Mouse (Mus musculus): Measurements from ENCODE around the gene Col27a1.

Gene Col27a1

DNA sequence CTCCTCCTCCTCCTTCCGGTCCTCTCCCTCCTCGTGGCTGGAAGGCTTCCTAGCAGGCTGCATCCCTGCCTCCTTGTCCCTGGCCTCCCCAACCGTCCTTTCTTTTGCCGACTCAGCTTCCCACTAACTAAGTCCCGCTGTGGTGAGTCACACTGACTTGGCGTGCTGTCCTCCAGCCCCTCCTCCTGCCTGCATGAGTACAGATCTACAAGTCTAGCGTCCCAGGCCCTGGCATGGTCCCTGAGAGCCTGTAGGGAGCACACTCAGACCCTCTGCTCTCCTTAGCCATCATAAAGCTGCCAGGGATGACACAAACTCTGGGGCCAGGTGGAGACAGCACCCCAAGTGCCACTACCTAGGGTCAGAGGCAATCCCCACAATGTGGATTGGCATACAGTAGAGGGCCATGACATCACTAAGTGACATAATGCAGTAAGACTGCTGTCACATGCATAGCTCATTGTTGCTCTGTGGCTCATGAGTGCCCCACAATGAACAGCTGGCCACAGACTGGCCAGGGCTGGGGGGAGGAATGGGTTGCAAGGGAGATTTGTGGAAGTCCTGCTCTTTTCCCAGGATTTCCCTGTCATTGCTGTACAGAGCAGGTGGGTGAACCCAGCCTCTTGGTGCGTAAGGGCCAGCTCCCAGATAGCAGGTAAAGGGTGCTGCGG, 102.4 kb downstream of the Col27a1 start:
- no peak for DNase-seq

DNA sequence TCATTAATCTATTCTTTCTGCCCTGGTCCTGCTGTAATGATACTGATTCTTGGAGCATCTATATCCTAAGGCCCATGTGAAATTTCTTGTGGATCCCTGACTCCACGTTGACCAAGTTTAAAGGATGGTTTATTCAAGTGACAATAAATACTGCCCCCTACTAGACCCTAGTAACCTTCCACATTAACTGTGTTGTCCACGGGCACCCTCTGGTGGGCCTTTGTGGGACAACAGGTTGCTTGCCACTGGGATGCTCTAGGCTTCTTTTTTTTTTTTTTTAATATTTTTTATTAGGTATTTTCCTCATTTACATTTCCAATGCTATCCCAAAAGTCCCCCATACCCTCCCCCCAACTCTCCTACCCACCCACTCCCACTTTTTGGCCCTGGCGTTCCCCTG, 105.8 kb downstream of the Col27a1 start:
- DNase-seq, result peak; percentile 59

DNA sequence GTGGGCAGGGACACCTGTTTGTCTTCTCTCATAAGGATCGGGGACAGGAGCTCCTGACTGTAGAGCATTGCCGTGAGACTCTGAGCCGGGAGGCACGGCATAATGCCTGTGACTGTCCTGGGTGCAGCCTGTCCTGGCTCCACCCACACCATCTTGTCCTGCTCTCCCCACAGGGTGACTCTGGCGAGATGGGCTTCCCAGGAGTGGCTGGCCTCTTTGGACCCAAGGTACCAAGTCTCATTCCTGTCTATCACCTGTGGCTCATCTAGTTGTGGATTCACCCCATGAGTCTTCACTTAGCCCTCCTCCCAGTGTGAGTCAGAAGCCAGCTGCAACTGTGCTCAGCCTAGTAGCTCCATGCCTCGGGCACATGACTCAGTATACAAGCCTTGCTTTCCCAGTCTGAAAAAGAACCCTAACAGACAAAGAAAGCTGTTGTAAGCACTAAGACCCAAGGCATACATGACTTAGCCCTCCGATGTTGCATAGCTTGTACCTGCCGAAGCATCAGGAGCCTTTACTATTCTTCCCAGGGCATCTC, 109.5 kb downstream of the Col27a1 start:
- no peak for DNase-seq

DNA sequence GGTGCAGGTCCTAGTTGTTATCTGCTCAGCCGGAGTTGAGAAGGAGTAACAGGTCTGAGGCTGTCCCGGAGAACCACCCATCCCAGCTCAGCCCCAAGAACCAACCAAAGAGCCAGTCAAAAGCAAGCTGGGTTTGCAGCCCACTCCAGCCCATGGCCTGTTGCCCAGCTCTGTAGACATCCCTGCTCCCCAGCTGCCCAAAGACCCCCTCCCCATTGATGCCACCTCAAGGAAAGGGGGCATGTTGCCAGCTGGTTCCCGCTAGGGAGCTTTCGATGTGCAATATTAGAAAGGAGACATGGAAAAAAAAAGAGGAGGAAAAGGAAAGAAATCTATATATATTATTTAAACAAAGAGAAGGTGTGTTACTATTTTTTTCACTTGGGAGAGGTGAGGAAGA, 119.6 kb downstream of the Col27a1 start:
- no peak for DNase-seq

DNA sequence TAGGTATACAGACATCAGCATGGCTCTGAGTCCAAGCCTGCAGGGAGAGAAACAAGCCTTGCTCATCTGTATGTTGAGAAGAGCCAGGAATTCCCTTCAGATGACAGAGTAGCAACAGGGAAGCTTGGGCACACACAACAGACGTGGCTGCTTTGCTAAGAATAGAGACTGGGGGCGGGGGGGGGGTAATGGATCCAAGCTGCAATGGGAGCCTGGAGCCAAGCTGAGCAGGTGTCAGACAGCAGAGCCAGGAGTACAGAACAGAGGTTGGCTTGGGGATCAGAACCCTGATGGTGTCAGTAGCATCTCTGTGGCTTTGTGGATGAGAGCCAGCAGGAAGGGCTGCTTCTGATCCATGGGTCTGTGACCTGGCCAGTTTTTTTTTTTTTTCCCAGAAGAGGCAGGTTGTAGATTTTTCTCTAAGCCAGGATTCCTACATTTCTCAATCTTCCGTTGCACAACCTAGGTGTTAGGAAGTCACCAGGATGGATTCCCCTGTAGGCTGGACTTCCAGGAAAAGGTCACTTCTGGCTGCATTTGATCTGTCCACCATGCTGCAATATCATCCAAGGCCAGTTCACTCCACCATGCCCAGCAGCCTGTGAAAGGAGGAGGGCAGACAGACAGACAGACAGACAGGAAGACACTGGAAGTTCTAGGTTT, 124.7 kb downstream of the Col27a1 start:
- no peak for DNase-seq

DNA sequence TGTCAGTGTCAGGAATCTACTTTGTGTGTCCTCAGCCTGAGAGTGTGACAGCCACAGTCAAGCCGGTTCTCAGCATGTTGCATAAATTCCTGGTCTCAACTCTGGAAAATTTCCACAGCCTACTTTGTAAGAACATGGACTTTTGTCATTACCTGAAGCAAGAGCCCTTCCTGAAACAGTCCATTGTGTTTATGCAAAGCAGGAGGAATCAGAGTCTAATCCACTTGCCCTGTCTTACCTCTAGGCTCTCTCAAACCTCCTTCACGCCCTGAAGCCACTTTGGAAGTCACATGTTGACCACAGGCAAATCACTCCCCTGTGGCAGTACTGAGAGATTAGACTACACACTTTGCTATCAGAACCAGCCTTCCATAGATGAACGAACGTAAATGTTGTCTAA, 128.7 kb downstream of the Col27a1 start:
- no peak for DNase-seq

DNA sequence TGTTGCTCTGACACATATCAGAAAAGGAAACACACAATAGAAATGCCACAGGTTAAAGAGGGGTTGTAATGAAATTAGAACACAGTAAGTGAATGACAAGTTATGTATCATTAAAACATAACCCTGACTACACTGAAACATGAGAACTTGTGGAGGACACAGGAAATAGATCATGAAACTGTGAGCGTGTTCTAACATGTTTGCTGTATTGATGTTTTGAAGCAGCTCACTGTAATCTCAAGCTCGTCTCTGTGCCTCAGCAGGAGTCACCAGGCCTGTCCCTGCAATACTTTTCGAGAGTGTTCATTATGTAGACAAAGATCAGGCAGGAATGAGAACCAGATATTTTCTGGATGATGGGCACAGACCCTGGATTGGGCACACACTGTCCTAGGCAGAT, 129.8 kb downstream of the Col27a1 start:
- no peak for DNase-seq

DNA sequence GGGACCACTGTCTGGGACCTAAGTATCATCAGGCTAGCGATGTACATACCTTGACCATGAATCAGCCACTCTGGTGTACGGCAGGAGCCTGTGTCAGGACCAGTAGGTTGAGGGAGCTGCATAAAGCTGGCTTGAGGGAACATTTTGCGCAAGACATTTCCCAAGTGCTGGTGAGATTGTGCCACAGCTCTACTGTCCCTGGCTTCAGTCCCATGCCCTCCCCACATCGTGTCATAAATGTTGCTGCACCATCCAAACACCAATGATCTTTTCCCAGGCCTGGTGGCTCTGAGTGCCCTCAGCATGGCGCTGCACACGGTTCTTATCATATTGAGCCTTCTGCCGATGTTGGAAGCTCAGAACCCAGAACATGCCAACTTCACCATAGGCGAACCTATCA, 130.5 kb downstream of the Col27a1 start, which contains the start of gene Orm1:
TSS of gene Orm1 (plus strand) at position 266 of the 400 bp plus-strand sequence.
- DNase-seq, result no peak

DNA sequence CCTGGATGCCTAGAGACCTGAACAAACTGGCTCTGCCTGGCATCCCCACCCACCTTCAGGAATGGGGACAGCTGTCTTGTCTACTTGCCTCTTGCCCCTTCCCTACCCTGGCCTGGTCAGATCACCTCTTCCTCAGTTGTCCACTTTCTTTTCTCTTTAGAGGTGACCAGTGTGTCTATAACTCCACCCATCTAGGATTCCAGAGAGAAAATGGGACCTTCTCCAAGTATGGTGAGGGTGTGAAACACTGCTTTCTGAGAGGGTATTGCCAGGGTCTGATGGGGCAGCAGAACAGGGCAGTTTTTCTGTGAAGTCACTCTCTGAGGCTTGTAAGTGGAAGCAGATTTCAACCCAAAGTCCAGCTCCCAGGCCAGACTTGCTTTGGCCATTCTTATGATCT, 131.5 kb downstream of the Col27a1 start:
- no peak for DNase-seq

DNA sequence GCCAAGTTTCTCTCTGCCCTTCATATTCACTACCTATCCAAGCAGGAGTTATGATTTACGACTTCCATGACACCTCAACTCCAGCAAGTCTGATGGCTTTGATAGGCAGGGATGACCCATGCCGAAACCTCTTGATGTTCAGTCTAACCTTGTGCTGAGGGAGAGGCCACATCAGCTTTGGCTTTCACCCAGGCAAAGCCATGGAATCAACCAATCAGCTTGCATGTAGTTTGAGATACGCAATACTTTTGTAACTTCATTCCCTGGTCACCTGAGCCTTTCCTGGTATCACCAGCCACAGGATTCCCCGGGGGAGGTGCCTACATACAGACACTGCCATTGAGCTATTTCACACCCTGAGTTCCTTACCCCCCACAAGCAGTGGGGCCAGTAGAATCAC, 132.9 kb downstream of the Col27a1 start:
- DNase-seq, result no peak

DNA sequence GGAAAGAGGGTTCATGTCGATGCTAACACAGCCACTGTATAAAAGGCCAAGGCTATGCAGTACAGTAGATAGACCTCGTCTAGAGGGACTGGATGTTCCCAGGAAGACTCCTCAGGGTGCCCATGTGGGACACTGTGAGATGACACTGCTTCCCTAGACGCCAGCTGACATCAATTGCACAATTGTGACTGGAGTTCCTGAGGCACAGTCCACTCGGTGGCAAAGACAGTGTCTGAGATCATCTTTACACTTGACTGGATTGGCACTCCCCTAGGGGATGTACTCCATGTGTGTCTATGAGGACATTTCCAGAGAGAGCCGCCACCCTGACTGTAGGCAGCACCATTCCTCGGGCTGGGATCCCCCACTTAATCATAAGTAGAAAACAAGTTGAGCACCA, 134.7 kb downstream of the Col27a1 start:
- no peak for DNase-seq

DNA sequence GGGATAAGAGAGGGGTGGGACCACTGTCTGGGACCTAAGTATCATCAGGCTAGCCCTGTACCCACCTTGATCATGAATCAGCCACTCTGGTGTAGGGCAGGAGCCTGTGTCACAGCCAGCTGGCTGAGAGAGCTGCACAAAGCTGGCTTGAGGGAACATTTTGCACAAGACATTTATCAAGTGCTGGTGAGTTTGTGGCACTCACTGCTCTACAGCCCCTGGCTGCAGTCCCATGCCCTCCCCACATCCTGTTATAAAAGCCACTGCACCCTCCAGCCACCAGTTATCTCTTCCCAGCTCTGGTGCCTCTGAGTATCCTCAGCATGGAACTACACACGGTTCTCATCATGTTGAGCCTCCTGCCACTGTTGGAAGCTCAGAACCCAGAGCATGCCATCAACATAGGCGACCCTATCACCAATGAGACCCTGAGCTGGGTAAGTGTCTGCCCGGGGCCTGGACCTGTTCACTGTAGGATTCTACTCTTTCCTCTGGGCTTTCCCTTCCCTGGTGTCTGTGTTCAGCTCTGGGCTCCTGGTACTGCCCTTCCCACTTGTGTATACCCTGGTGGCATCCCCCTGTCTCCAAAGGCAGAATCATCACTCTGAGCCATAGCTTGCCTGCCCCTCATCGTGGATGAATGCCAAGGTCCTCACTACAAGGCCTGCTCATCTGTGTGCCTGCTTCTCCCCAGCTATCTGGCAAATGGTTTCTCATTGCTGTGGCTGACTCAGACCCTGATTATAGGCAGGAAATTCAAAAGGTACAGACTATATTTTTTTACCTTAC, 142.3 kb downstream of the Col27a1 start, which contains the start of gene Orm3:
TSS of gene Orm3 (plus strand) at position 286 of the 789 bp plus-strand sequence.
- DNase-seq, result no peak

DNA sequence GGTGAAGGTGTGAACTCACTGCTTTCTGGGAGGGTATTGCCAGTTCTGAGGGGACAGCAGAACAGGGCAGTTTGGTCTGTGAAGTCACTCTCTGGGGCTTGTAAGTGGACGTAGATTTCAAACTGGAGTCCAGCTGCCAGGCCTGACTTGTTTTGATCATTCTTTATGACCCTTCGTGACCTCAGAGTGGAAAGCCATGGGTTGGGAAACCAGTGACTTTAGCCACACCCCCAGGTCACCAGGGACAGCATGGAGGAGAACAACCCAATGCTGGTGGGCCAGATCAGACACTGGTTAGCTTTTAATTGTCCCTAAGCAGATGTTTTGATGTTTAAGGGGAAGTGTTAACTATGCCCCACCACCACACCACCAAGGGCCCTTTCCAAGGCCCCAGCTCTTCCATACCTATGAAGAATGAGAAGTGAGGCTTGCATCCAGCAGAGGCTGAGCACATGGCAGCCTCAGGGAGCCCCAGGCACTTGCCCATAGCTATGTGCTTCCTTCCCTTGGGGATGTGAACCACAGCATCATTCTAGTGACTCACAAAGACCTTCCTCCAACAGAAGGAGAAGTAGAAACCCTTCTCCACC, 143.3 kb downstream of the Col27a1 start:
- DNase-seq, result no peak

DNA sequence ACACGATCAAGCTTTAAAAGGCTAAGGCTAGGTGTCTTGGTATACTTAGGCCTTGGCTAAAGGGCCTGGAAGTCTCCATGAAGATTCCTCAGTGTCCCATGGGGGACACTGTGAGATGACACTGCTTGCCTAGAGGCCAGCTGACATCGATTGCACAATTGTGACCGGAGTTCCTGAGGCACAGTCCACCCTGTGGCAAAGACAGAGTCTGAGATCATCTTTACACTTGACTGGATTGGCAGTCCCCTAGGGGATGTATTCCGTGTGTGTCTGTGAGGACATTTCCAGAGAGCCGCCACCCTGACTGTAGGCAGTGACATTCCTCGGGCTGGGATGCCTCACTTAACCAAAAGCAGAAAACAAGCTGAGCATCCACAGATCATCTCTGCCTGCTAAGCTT, 146.1 kb downstream of the Col27a1 start:
- DNase-seq, result no peak

DNA sequence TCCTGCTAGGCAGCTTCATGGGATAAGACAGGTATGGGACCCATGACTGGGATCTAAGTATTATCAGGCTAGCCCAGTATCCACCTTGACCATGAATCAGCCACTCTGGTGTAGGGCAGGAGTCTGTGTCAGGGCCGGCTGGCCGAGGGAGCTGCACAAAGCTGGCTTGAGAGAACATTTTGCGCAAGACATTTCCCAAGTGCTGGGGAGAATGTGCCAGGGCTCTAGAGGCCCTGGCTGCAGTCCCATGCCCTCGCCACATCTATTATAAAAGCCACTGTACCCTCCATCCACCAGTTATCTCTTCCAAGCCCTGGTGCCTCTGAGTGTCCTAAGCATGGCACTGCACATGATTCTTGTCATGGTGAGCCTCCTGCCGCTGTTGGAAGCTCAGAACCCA, 148.3 kb downstream of the Col27a1 start, which contains the start of gene Orm2:
TSS of gene Orm2 (plus strand) at position 300 of the 400 bp plus-strand sequence.
- DNase-seq, result no peak

DNA sequence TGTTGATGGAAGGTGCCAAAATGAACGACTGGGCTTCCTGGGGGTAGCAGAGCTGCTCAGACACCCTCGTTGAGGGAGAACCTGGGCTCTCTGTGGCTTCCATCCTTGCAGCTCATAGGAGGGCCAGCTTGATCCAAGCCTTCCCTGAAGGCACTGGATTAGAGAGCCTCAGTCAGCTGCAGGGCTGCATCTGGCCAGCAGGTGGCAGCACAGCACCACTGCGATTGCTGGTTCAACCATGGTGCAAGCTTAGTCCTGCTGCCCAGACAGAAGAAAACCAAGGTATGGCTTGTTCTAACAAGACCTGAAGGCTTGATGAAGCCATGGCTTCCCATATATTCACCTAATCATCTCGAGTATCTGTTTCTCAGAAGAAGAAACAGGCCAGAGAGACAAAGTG, 154.8 kb downstream of the Col27a1 start:
- peak; percentile 63 for DNase-seq

DNA sequence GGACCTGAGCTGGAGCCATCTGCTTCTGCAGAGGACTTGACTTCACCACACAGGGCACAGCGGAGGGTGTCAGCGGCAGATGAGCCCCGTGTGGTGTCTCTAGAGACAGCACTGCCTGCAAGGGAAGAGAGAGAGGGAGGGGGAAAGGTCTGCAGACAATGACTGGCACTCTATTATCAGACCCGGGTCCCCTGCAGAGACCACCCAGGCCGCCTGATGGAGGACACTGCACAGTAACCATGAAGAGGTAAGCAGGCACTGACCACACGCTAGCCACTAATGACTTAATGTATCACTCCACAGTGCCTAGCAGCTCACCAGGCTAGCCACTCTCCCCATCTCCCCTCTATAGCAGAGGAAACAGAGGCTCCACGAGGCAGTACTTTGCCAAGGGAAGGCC, 157.1 kb downstream of the Col27a1 start:
- no peak for DNase-seq

DNA sequence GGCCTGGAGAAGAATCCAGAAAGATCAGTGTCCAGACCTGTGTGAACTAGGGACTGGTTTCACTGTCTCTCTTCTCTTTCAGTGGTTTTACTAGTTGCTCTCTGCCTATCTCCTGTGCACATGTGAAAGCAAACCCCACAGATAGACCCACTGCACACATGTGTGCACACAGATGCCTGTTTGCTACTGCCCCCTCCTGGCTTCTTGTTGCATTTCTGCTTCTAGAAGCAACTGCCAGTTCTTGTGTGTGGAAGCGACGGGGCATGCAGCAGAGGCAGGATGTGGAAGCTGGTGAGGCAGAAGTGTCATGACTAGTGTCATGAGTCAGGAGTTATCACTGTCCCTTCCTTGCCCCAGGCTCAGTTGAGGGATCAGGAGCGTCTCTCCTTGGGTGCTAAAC, 158.1 kb downstream of the Col27a1 start:
- DNase-seq, result no peak

DNA sequence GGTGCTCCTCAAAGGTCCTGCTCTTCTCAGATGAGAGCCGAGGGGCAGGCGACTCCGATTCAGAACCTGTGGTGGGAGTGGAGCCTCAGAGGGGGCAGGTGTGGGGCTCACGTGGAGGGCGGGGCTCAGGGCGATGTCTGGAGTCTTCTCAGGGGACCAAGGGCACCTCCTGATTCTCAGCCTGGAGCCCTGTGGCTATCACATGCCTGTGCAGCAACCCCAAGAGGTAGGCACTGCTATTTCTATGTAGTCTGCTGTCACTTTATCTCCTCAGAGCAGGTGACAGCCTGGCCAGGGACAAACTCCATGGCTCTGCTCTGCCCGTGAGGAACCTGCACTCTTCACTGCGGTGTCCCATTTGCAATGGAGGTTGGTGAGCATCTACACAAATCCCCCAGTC, 159.6 kb downstream of the Col27a1 start:
- DNase-seq, result no peak

DNA sequence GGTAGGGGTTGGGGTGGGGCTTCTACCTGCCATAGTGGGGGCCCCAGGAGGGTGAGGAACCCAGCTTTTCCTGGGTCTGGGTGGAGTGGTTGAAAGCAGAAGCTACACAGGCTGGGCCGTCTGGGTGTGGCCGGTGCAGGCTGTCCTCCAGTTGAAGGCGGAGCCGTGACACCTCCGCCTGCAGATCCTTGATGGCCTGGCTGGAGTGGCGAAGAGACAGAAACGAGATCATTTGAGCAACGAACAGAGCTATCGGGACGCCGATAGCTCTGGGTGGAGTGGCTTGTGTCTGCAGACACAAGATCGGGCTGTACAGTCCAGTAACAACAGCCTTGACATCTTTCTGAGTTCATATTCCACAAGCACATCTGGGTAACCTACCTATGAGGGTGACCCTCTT, 160.5 kb downstream of the Col27a1 start:
- no peak for DNase-seq

DNA sequence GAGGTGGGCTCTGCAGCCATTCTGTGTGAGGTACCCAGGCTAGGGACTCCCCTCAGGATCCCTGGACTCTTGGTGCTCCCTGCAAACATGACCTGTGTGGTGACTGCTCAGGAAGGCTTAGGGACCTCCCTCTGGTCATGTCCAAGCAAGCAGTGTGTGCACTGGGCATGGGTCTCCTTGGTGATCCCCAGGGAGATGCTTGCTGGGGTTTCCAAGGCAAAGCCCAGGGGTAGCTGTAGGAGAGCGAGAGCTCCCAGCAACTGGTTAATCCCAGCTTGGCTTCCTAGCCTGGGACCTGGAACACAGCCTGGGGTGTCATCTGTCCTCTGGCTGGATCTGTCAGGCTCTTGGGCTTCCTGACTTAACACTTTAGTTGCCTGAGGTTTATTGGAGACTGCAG, 161.6 kb downstream of the Col27a1 start:
- DNase-seq, result no peak

DNA sequence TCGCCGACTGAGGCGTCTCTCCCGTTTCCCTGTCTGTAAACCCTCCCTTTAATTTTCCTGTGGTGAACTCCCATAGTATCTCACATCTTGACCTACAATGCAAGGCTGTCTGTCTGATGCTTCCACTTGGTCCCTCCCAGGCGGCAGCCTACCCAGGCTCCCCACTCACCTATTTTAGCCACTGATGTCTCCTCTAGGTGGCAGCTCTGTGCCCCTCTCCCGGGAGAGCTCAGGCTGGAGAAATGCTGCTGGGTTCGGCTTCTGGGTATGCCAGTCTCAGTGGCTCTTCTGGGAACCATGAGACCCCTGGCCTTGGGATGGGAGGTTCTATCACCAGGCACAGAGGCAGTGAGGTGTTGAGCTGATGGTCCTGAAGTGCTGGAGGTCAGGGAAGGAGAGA, 163.7 kb downstream of the Col27a1 start:
- no peak for DNase-seq

DNA sequence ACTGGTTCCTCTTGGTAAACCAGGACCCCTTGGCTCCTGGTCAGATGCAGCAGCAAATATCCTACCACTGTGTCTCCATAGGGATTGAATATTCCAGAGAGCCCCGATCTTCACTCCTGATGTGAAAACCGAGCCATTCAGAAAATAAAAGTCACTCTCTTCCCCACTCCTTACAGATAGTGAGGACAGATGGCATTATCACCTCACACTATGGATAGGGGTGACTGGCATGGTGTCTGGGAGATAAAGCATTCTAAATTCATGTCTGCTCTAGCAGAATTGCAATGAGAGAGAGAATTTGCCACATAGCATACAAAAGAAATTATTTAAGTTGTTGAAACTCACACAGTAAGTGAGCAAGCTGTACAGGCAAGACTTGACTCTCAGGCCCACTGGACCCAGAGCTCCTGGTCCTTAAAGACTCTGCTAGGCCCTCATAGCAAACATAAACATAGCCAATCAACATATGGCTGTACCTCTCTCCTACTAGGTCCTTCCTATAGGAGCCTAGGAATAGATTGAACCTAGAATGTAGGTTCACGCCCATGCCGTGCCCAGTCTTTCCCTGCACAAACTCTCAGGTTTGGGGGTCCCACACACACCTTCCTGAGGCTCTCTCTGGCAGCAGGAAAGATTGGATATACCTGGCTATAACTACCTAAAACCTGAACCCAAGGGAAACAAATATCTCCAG, 169.0 kb downstream of the Col27a1 start:
- DNase-seq, result no peak
